Comparison of ENCODE assay signal across 24 mouse cellular contexts in genomic region chr16:49330725-49331386, GRCm38 (mm10).
DNase-seq lines count a peak whose midpoint lies in the region; ATAC-seq and TF ChIP-seq lines count a peak whose summit lies in the region.
"Had no signal": no experiment of that assay in that cellular context is flagged by ENCODE, and none has a peak within 500 bp of the region (broad histone marks: within the 10 kb centered on the region; RNA-seq: fewer than 3 reads in every experiment).

No protein-coding gene starts in this region.

- H3K79me2 ChIP-seq in CH12.LX (replicated peaks; ENCODE audit: control insufficient read depth, extremely low read depth, insufficient read depth, poor library complexity, severe bottlenecking), result no peaks in the 10 kb centered on the region
- no peaks in the 10 kb centered on the region for H3K79me2 ChIP-seq in MEL (ENCODE audit: control insufficient read depth, insufficient read depth, low read length, poor library complexity)

- TF ChIP-seq POLR2A in CH12.LX (IDR thresholded peaks at IDR 0.05; ENCODE audit: low read depth, low read length) (no peak), MEL (IDR thresholded peaks at IDR 0.05; ENCODE audit: control insufficient read depth in 1 of 2, insufficient read depth in 1 of 2, low read depth in 1 of 2, low read length in 2 of 2, poor library complexity in 1 of 2) (no peak)

- peak; percentile 1 for DNase-seq in 3134 (ENCODE audit: extremely low read depth, insufficient read length, low spot score)
- DNase-seq in CH12.LX (ENCODE audit: extremely low read depth), result peak; percentile 40
- DNase-seq in MEL (ENCODE audit: low read depth, low spot score), result peak; percentile 31
- no peak for DNase-seq in cerebellum, postnatal 10 days
- DNase-seq in left cerebral cortex, postnatal 10 days (ENCODE audit: extremely low spot score in 1 of 2, low spot score in 2 of 2), result no peak
- no peak for DNase-seq in midbrain, embryonic 11.5 days (ENCODE audit: low spot score, missing footprints)
- DNase-seq: adrenal gland, adult 2 months; adrenal gland, postnatal 14 days; cerebellum, adult 11 months; cerebellum, adult 2 months; cerebellum, adult 9-11 months; cerebellum, postnatal 36 days; gastrocnemius, postnatal 36 days; heart, adult 11 months; kidney, adult 11 months; kidney, adult 8-10 months had no signal

- in situ Hi-C loops in CH12.LX (cut with MboI; ENCODE audit: low pct_ligation_motif_present, low pct_unique_long_range_greater_than_20kb, low sequenced_read_pairs), result no loop called here

- peak; percentile 44; the same call in 1 of the 2 replicates for ATAC-seq in granulocyte monocyte progenitor cell, adult 5-6 weeks (replicated peaks; ENCODE audit: poor library complexity, severe bottlenecking)
- no peak for ATAC-seq in frontal cortex, adult (ENCODE audit: low TSS enrichment)
- no peak for ATAC-seq in midbrain, embryonic 11.5 days (ENCODE audit: low FRiP score)
- ATAC-seq: forebrain, embryonic 13.5 days; forebrain, embryonic 16.5 days had no signal

- TF ChIP-seq RAD21 in CH12.LX (IDR thresholded peaks at IDR 0.05; ENCODE audit: low read depth, low read length), result no peak
- no peak for TF ChIP-seq RAD21 in MEL (IDR thresholded peaks at IDR 0.05; ENCODE audit: low read depth, low read length)

- TF ChIP-seq CTCF in CH12.LX (conservative IDR thresholded peaks at IDR 0.05 in 1 of 2, IDR thresholded peaks at IDR 0.05 in 1 of 2; ENCODE audit: low read depth in 2 of 2, low read length in 2 of 2), result no peak
- TF ChIP-seq CTCF in MEL (IDR thresholded peaks at IDR 0.05 in 2 of 3, conservative IDR thresholded peaks at IDR 0.05 in 1 of 3; ENCODE audit: control insufficient read depth in 1 of 3, insufficient read depth in 1 of 3, low read depth in 2 of 3, low read length in 3 of 3, poor library complexity in 1 of 3, severe bottlenecking in 1 of 3), result no peak

- no peaks in the 10 kb centered on the region for H3K9me3 ChIP-seq in CH12.LX (replicated peaks; ENCODE audit: low read length)
- H3K9me3 ChIP-seq in MEL (replicated peaks; ENCODE audit: insufficient read depth, low read length), result no peaks in the 10 kb centered on the region
- H3K9me3 ChIP-seq in midbrain, embryonic 11.5 days (ENCODE audit: control insufficient read depth, low read length), result no peaks in the 10 kb centered on the region
- H3K9me3 ChIP-seq: forebrain, embryonic 10.5 days; forebrain, embryonic 13.5 days; hindbrain, embryonic 12.5 days; hindbrain, embryonic 15.5 days had no signal

- H3K4me2 ChIP-seq in CH12.LX (ENCODE audit: insufficient read depth, low read depth, poor library complexity, severe bottlenecking), result no peak overlapping the region
- no peak overlapping the region for H3K4me2 ChIP-seq in midbrain, embryonic 11.5 days
- H3K4me2 ChIP-seq: forebrain, embryonic 13.5 days; heart, embryonic 11.5 days; hindbrain, embryonic 12.5 days; hindbrain, embryonic 15.5 days had no signal

- H3K27me3 ChIP-seq in CH12.LX (replicated peaks) (no peaks in the 10 kb centered on the region), MEL (ENCODE audit: control insufficient read depth in 1 of 2, insufficient read depth in 2 of 2, low read length in 2 of 2) (no peaks in the 10 kb centered on the region)
- H3K27me3 ChIP-seq in midbrain, embryonic 11.5 days (ENCODE audit: control insufficient read depth, insufficient read depth, low read length), result no peaks in the 10 kb centered on the region
- H3K27me3 ChIP-seq: forebrain, embryonic 13.5 days; hindbrain, embryonic 12.5 days; hindbrain, embryonic 15.5 days had no signal

- intact Hi-C loops in left cerebral cortex, postnatal 10 days (cut with DNase I), result no loop called here

- no peak for TF ChIP-seq EP300 in CH12.LX (IDR thresholded peaks at IDR 0.05; ENCODE audit: low read length)
- peak in 1 of 2 experiments; percentile 12; a peak in 1 of 4 replicates for TF ChIP-seq EP300 in MEL (IDR thresholded peaks at IDR 0.05; ENCODE audit: low read depth in 1 of 2, low read length in 2 of 2)

- H3K27ac ChIP-seq in CH12.LX (ENCODE audit: insufficient read depth, low read depth) (no peak overlapping the region), MEL (ENCODE audit: control insufficient read depth, low read depth, low read length) (no peak overlapping the region)
- H3K27ac ChIP-seq in midbrain, embryonic 11.5 days (ENCODE audit: low read depth, low read length), result no peak overlapping the region
- H3K27ac ChIP-seq: forebrain, embryonic 10.5 days; forebrain, embryonic 13.5 days; hindbrain, embryonic 12.5 days; hindbrain, embryonic 15.5 days had no signal

- H3K4me3 ChIP-seq in CH12.LX (replicated peaks in 1 of 3; ENCODE audit: low read depth in 2 of 3, low read length in 2 of 3, poor library complexity in 1 of 3) (no peak overlapping the region), MEL (ENCODE audit: control insufficient read depth in 1 of 2, insufficient read depth in 1 of 2, low read depth in 2 of 2, low read length in 2 of 2) (no peak overlapping the region)
- no peak overlapping the region for H3K4me3 ChIP-seq in midbrain, embryonic 11.5 days (ENCODE audit: low read depth, low read length)
- H3K4me3 ChIP-seq: forebrain, embryonic 10.5 days; forebrain, embryonic 13.5 days; hindbrain, embryonic 12.5 days; hindbrain, embryonic 15.5 days had no signal

- WGBS in midbrain, embryonic 11.5 days, result 88% methylated on average over 5 of the region's 5 CpGs

- dilution Hi-C loops in CH12.LX (cut with MboI; ENCODE audit: extremely low pct_ligation_motif_present, extremely low pct_unique_long_range_greater_than_20kb, low sequenced_read_pairs), result no loop called here

- H3K36me3 ChIP-seq in CH12.LX (replicated peaks in 1 of 2; ENCODE audit: control insufficient read depth in 1 of 2, insufficient read depth in 1 of 2, low read length in 1 of 2), result no peaks in the 10 kb centered on the region
- H3K36me3 ChIP-seq in MEL (ENCODE audit: control insufficient read depth in 1 of 2, insufficient read depth in 2 of 2, low read length in 2 of 2), result no peaks in the 10 kb centered on the region
- no peaks in the 10 kb centered on the region for H3K36me3 ChIP-seq in midbrain, embryonic 11.5 days (ENCODE audit: control insufficient read depth, insufficient read depth, low read length)
- H3K36me3 ChIP-seq: forebrain, embryonic 10.5 days; hindbrain, embryonic 12.5 days; hindbrain, embryonic 15.5 days had no signal

- H3K4me1 ChIP-seq in CH12.LX (ENCODE audit: control insufficient read depth in 1 of 2, insufficient read depth in 2 of 2) (peaks cover 0 to 8% of the 10 kb centered on the region in 2 experiments; a peak in 1 of 4 replicates), MEL (ENCODE audit: control insufficient read depth in 1 of 2, insufficient read depth in 2 of 2, low read length in 2 of 2) (no peaks in the 10 kb centered on the region)
- no peaks in the 10 kb centered on the region for H3K4me1 ChIP-seq in midbrain, embryonic 11.5 days (ENCODE audit: control insufficient read depth, insufficient read depth, low read length)
- H3K4me1 ChIP-seq: forebrain, embryonic 10.5 days; hindbrain, embryonic 12.5 days; hindbrain, embryonic 15.5 days had no signal

- H3K9ac ChIP-seq in CH12.LX (ENCODE audit: insufficient read depth, low read depth), result no peak overlapping the region
- H3K9ac ChIP-seq in MEL (ENCODE audit: control insufficient read depth, low read depth, low read length, poor library complexity, severe bottlenecking), result no peak overlapping the region
- H3K9ac ChIP-seq in midbrain, embryonic 11.5 days (ENCODE audit: low read length), result no peak overlapping the region
- H3K9ac ChIP-seq: forebrain, embryonic 13.5 days; hindbrain, embryonic 12.5 days; hindbrain, embryonic 15.5 days had no signal

TF ChIP-seq in CH12.LX, 34 proteins besides CTCF, POLR2A, EP300 and RAD21:
- TF ChIP-seq TBP (conservative IDR thresholded peaks at IDR 0.05; ENCODE audit: low read depth, low read length) (no peak), MAFK (IDR thresholded peaks at IDR 0.05; ENCODE audit: insufficient replicate concordance, low read length) (peak; percentile 88)

TF ChIP-seq in MEL, 35 proteins besides CTCF, POLR2A, EP300 and RAD21:
- TF ChIP-seq ZKSCAN1 (IDR thresholded peaks at IDR 0.05; ENCODE audit: low read depth, low read length), result no peak
- TF ChIP-seq GABPA (IDR thresholded peaks at IDR 0.05; ENCODE audit: low read depth, low read length), result peak; percentile 84

Comparison
In these comparisons a context has a peak if more than half of its experiments do, and no peak if none do; other contexts are left out.
1. DNase-seq: peak in 3134 (single experiment), CH12.LX (single experiment) and MEL (single experiment); none in cerebellum, postnatal 10 days (0 of 2), left cerebral cortex, postnatal 10 days (0 of 2) and midbrain, embryonic 11.5 days (single experiment).